Mouse (Mus musculus) testis, adult 2 months (tissue): Measurements from ENCODE around the gene Atp9a.

Source experiments
- CTCF ChIP-seq: fragments of 200-500 bp; IDR thresholded peaks from 2 replicates; pipeline ENCODE4 v1.5.1; 2012; ENCODE audit warnings: low read depth, mild to moderate bottlenecking, inconsistent platforms, low read length, moderate library complexity; ENCODE audit not compliant: control insufficient read depth, insufficient read depth, insufficient replicate concordance
- POLR2A ChIP-seq: fragments of 200-500 bp; IDR thresholded peaks from 2 replicates; pipeline ENCODE4 v1.6.1; 2012; ENCODE audit warnings: low read depth, mild to moderate bottlenecking, inconsistent platforms, low read length, moderate library complexity; ENCODE audit not compliant: control insufficient read depth

GRCm38 (mm10) chr2:168671724-168672123 lies 70.5 kb downstream of the Atp9a start:
- TF ChIP-seq CTCF (no peak), POLR2A (no peak)
